Mouse (Mus musculus) ES-Bruce4 (cell line): Measurements from ENCODE around the gene Crtac1.

Source experiments
- CTCF ChIP-seq: IDR thresholded peaks from one replicate; pipeline ENCODE4 v1.8.1; 2011; ENCODE audit warnings: low read depth, low read length
- POLR2A ChIP-seq: IDR thresholded peaks from one replicate; pipeline ENCODE4 v1.8.1; 2011; ENCODE audit warnings: low read length; ENCODE audit not compliant: insufficient read depth

DNA sequence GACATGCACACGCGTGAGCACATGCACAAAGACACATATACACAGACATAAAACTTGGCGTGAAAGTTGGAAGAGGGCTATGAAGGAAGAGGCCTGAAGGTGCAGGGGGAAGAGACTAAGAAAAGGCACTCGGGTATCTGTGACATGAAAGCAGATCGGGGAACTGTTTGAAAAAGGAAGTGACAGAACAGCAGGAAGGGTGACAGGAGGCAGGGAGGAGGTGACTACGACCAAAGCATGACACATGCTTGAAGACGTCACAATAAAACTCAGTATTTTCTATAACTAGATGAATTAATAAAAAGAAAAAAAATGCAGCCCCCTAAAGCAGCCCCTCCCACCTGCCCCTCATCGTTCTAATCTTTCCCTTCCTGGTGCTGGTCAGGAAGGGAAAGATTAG is 125.8 kb downstream of the Crtac1 start:
- TF ChIP-seq CTCF (no peak), POLR2A (no peak)
